In the genomic region with DNA sequence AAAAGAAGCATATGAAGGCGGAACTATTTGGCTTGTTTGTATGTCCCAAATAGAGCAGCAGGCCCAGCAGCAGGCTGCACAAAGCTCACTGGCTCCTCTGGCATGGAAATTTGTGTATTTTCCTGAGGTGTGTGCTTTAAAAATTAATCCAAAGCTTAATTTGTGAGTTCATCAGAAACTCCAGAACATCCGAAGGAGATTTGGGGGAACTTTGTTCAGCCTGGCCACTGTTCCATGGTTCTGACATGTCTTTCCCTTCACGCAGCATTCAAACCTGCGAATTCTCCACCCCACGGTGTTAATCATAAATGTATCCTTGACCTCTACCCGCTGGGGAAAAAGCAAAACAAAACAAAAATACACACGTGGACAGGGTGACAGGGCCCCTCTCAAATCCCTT, we compare ENCODE assay signal across 18 mouse cellular contexts.
DNase-seq lines count a peak whose midpoint lies in the region; ATAC-seq lines count a peak whose summit lies in the region.
"Had no signal": no experiment of that assay in that cellular context is flagged by ENCODE, and none has a peak within 500 bp of the region (broad histone marks: within the 10 kb centered on the region; RNA-seq: fewer than 3 reads in every experiment).

No protein-coding gene starts in this region.

- DNase-seq in frontal cortex, postnatal 14 days (ENCODE audit: low spot score in 2 of 2), result no peak
- DNase-seq in kidney, adult 9 months, result peak; percentile 60
- DNase-seq in kidney, postnatal 25 days, result no peak
- peak; percentile 37 for DNase-seq in induced T-regulatory cell, adult 2 months (ENCODE audit: low read depth)
- DNase-seq: adrenal gland, adult 8-10 months; adrenal gland, postnatal 14 days; adrenal gland, postnatal 36 days; B cell, adult 2 months; cerebellum, adult 11-12 months; cerebellum, adult 2 months; cerebellum, adult 9-10 months; cerebellum, postnatal 10 days; cerebellum, postnatal 25 days had no signal

- peak; percentile 48; the same call in 1 of the 2 replicates for ATAC-seq in frontal cortex, adult (ENCODE audit: low TSS enrichment)
- ATAC-seq: CD4-positive, CD25-positive, alpha-beta regulatory T cell, adult 4 months; forebrain, embryonic 13.5 days; forebrain, embryonic 15.5 days; Patski had no signal

Comparison
In these comparisons a context has a peak if more than half of its experiments do, and no peak if none do; other contexts are left out.
1. DNase-seq: peak in kidney, adult 9 months (single experiment) and induced T-regulatory cell, adult 2 months (single experiment); none in frontal cortex, postnatal 14 days (0 of 2) and kidney, postnatal 25 days (0 of 2).